Mouse (Mus musculus) neural tube, embryonic 12.5 days (tissue): ENCODE measurements at regions not wholly inside any gene's neighbourhood (a gene's known extent, or its start where the extent isn't known, plus 50 kb on each side); places are given as distances from the start of the nearest gene placed in this dataset.
"Not testable (repeated sequence)": the region's sequence is repeated elsewhere in the genome, so short reads cannot be mapped to it uniquely, and the experiment has no call there.

Experiments
- ATAC-seq: fragments of 200-750 bp; cut with Nextera tagmentation; 2 replicates; pipeline ENCODE4 v1.8.0; 2017; ENCODE audit warnings: low read depth, mild to moderate bottlenecking, moderate TSS enrichment, moderate library complexity; ENCODE audit not compliant: low FRiP score
- H3K27ac ChIP-seq: fragments of 300-500 bp; sonication (generic); 2 replicates; pipeline ENCODE4 v1.5.1; 2016
- H3K27me3 ChIP-seq: fragments of 300-500 bp; sonication (generic); replicated peaks from 2 replicates; pipeline ENCODE4 v1.6.1; 2016; ENCODE audit warnings: mild to moderate bottlenecking
- H3K36me3 ChIP-seq: fragments of 300-500 bp; sonication (generic); 2 replicates; pipeline ENCODE4 v1.6.1; 2016; ENCODE audit warnings: mild to moderate bottlenecking
- H3K4me1 ChIP-seq: fragments of 300-500 bp; sonication (generic); 2 replicates; pipeline ENCODE4 v1.6.1; 2016
- H3K4me2 ChIP-seq: fragments of 300-500 bp; sonication (generic); replicated peaks from 2 replicates; pipeline ENCODE4 v1.6.1; 2016; ENCODE audit warnings: mild to moderate bottlenecking
- H3K4me3 ChIP-seq: fragments of 300-500 bp; sonication (generic); 2 replicates; pipeline ENCODE4 v1.5.1; 2016
- H3K9ac ChIP-seq: fragments of 300-500 bp; sonication (generic); 2 replicates; pipeline ENCODE4 v1.6.1; 2016; ENCODE audit warnings: mild to moderate bottlenecking
- H3K9me3 ChIP-seq: fragments of 300-500 bp; sonication (generic); 2 replicates; pipeline ENCODE4 v1.6.1; 2016; ENCODE audit warnings: mild to moderate bottlenecking
- WGBS: fragments of 180-500 bp; shearing (Covaris S2); methylation state at CpG from one replicate; pipeline ENCODE4 v1.1.7; 2016; 5-methylcytosine and 5-hydroxymethylcytosine counted together

GRCm38 (mm10) chr12:77526581-77526980 lies 288.7 kb downstream of the Fut8 start:
- not testable (repeated sequence) for H3K27me3 ChIP-seq, ATAC-seq, H3K9ac ChIP-seq, H3K4me3 ChIP-seq, H3K9me3 ChIP-seq, H3K4me1 ChIP-seq, H3K4me2 ChIP-seq, H3K27ac ChIP-seq, H3K36me3 ChIP-seq
- WGBS, result 92% methylated on average over 14 of the region's 14 CpGs

GRCm38 (mm10) chr12:77527499-77527898 lies 289.6 kb downstream of the Fut8 start:
- WGBS, result 50% methylated on average over 1 of the region's 1 CpGs
- Histone ChIP-seq H3K27ac (no peak overlapping the region), H3K9me3 (no peaks in the 10 kb centered on the region), H3K36me3 (no peaks in the 10 kb centered on the region), H3K4me3 (no peak overlapping the region), H3K4me1 (no peaks in the 10 kb centered on the region), H3K4me2 (no peak overlapping the region), H3K27me3 (no peaks in the 10 kb centered on the region), H3K9ac (no peak overlapping the region)
- no peak for ATAC-seq

GRCm38 (mm10) chr12:77527953-77528865 lies 290.3 kb downstream of the Fut8 start:
- H3K36me3 ChIP-seq, result no peaks in the 10 kb centered on the region
- ATAC-seq, result no peak
- no peaks in the 10 kb centered on the region for H3K9me3 ChIP-seq
- H3K9ac ChIP-seq, result no peak overlapping the region
- no peak overlapping the region for H3K4me2 ChIP-seq
- H3K27me3 ChIP-seq, result no peaks in the 10 kb centered on the region
- no peak overlapping the region for H3K27ac ChIP-seq
- no peak overlapping the region for H3K4me3 ChIP-seq
- no peaks in the 10 kb centered on the region for H3K4me1 ChIP-seq
- 83% methylated on average over 9 of the region's 9 CpGs for WGBS

GRCm38 (mm10) chr12:77528868-77529271 lies 290.9 kb downstream of the Fut8 start:
- Histone ChIP-seq H3K9ac (no peak overlapping the region), H3K9me3 (no peaks in the 10 kb centered on the region), H3K36me3 (no peaks in the 10 kb centered on the region), H3K4me1 (no peaks in the 10 kb centered on the region), H3K27me3 (no peaks in the 10 kb centered on the region), H3K27ac (no peak overlapping the region), H3K4me2 (no peak overlapping the region), H3K4me3 (no peak overlapping the region)
- ATAC-seq, result no peak
- WGBS, result 68% methylated on average over 8 of the region's 8 CpGs

- H3K4me1 ChIP-seq, result no peaks in the 10 kb centered on the region
- H3K4me3 ChIP-seq, result no peak overlapping the region
- WGBS, result 84% methylated on average over 4 of the region's 4 CpGs
- H3K9ac ChIP-seq, result no peak overlapping the region
- H3K27me3 ChIP-seq, result no peaks in the 10 kb centered on the region
- no peaks in the 10 kb centered on the region for H3K36me3 ChIP-seq
- ATAC-seq, result no peak
- no peak overlapping the region for H3K4me2 ChIP-seq
- no peaks in the 10 kb centered on the region for H3K9me3 ChIP-seq
- no peak overlapping the region for H3K27ac ChIP-seq
Measured at GRCm38 (mm10) chr12:77529414-77529813, 291.5 kb downstream of the Fut8 start.

GRCm38 (mm10) chr12:77529955-77530354 lies 292.0 kb downstream of the Fut8 start:
- Histone ChIP-seq H3K9ac (no peak overlapping the region), H3K4me1 (no peaks in the 10 kb centered on the region), H3K4me3 (no peak overlapping the region), H3K27ac (no peak overlapping the region), H3K4me2 (no peak overlapping the region), H3K36me3 (no peaks in the 10 kb centered on the region), H3K27me3 (no peaks in the 10 kb centered on the region), H3K9me3 (no peaks in the 10 kb centered on the region)
- 89% methylated on average over 3 of the region's 3 CpGs for WGBS
- ATAC-seq, result no peak

GRCm38 (mm10) chr12:77531294-77531693 lies 293.4 kb downstream of the Fut8 start:
- 83% methylated on average over 5 of the region's 5 CpGs for WGBS
- H3K27ac ChIP-seq, result no peak overlapping the region
- H3K27me3 ChIP-seq, result no peaks in the 10 kb centered on the region
- H3K4me1 ChIP-seq, result no peaks in the 10 kb centered on the region
- no peak overlapping the region for H3K4me3 ChIP-seq
- no peaks in the 10 kb centered on the region for H3K9me3 ChIP-seq
- H3K36me3 ChIP-seq, result no peaks in the 10 kb centered on the region
- H3K4me2 ChIP-seq, result no peak overlapping the region
- no peak for ATAC-seq
- H3K9ac ChIP-seq, result no peak overlapping the region

- 85% methylated on average over 8 of the region's 8 CpGs for WGBS
- Histone ChIP-seq H3K27ac (no peak overlapping the region), H3K4me2 (no peak overlapping the region), H3K4me1 (no peaks in the 10 kb centered on the region; the same call in 1 of the 2 replicates), H3K9ac (no peak overlapping the region), H3K4me3 (no peak overlapping the region), H3K36me3 (no peaks in the 10 kb centered on the region), H3K27me3 (no peaks in the 10 kb centered on the region), H3K9me3 (no peaks in the 10 kb centered on the region)
- no peak for ATAC-seq
Measured at GRCm38 (mm10) chr12:77532547-77532946, 294.6 kb downstream of the Fut8 start.

GRCm38 (mm10) chr12:77533606-77534005 lies 295.7 kb downstream of the Fut8 start:
- WGBS, result 81% methylated on average over 2 of the region's 2 CpGs

GRCm38 (mm10) chr12:77534079-77534478 lies 296.2 kb downstream of the Fut8 start:
- Histone ChIP-seq H3K27me3 (no peaks in the 10 kb centered on the region), H3K4me2 (no peak overlapping the region), H3K9me3 (no peaks in the 10 kb centered on the region), H3K9ac (no peak overlapping the region), H3K4me1 (no peaks in the 10 kb centered on the region; the same call in 1 of the 2 replicates), H3K4me3 (no peak overlapping the region), H3K27ac (no peak overlapping the region), H3K36me3 (no peaks in the 10 kb centered on the region)
- 77% methylated on average over 3 of the region's 3 CpGs for WGBS
- ATAC-seq, result no peak

More at GRCm38 (mm10) chr12:77533606-77534005, 295.7 kb downstream of the Fut8 start:
- no peak for ATAC-seq
- Histone ChIP-seq H3K4me2 (no peak overlapping the region), H3K27ac (no peak overlapping the region), H3K36me3 (no peaks in the 10 kb centered on the region), H3K4me3 (no peak overlapping the region), H3K4me1 (no peaks in the 10 kb centered on the region; the same call in 1 of the 2 replicates), H3K9ac (no peak overlapping the region), H3K9me3 (no peaks in the 10 kb centered on the region), H3K27me3 (no peaks in the 10 kb centered on the region)

- H3K4me3 ChIP-seq, result no peak overlapping the region
- H3K4me2 ChIP-seq, result no peak overlapping the region
- ATAC-seq, result no peak
- H3K36me3 ChIP-seq, result no peaks in the 10 kb centered on the region
- WGBS, result 75% methylated on average over 3 of the region's 3 CpGs
- H3K27me3 ChIP-seq, result no peaks in the 10 kb centered on the region
- no peaks in the 10 kb centered on the region; the same call in 1 of the 2 replicates for H3K4me1 ChIP-seq
- no peak overlapping the region for H3K27ac ChIP-seq
- H3K9me3 ChIP-seq, result no peaks in the 10 kb centered on the region
- H3K9ac ChIP-seq, result no peak overlapping the region
Measured at GRCm38 (mm10) chr12:77535147-77535546, 297.2 kb downstream of the Fut8 start.

- 79% methylated on average over 8 of the region's 8 CpGs for WGBS
- Histone ChIP-seq H3K36me3 (no peaks in the 10 kb centered on the region), H3K4me2 (no peak overlapping the region), H3K9ac (no peak overlapping the region), H3K9me3 (no peaks in the 10 kb centered on the region), H3K4me3 (no peak overlapping the region), H3K27me3 (no peaks in the 10 kb centered on the region), H3K4me1 (no peaks in the 10 kb centered on the region; the same call in 1 of the 2 replicates), H3K27ac (no peak overlapping the region)
- no peak for ATAC-seq
Measured at GRCm38 (mm10) chr12:77537139-77537848, 299.4 kb downstream of the Fut8 start.
